17 mouse cellular contexts compared by ENCODE assay signal in the genomic region with DNA sequence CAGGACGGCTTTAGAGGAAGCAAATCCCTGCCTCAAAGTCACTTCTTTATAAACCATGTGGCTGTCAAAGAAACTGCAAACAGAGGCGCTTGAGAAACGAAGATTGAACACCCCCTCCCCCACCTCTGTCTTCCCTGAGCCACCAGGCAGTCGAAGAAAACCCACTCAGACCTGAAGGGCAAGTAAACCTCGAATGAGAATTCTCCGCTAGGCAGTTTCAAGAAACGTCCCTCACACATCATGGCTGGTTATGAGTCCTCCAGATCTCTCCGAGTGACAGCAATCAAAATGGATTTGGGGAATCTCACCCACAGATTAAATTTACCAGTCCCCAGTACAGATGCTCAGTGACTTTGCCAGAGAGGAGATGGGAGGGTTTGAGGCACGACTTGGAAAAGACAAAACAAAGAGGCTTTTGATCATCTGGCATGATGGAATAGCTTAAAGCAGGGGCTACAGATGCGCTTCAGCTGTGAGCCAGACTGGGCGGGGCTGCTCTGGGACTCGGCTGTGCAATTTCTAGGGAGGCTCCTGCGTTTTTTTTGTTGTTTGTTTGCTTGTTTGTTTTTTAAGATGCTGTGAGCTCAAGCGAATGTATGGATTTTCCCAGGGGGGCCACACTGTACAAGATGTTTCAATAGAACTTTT.
DNase-seq lines count a peak whose midpoint lies in the region; ATAC-seq lines count a peak whose summit lies in the region.
"Had no signal": no experiment of that assay in that cellular context is flagged by ENCODE, and none has a peak within 500 bp of the region (broad histone marks: within the 10 kb centered on the region; RNA-seq: fewer than 3 reads in every experiment).

No protein-coding gene starts in this region.

- H3K9me3 ChIP-seq in forebrain, embryonic 16.5 days (ENCODE audit: control insufficient read depth, low read length), result no peaks in the 10 kb centered on the region
- no peaks in the 10 kb centered on the region for H3K9me3 ChIP-seq in midbrain, embryonic 11.5 days (ENCODE audit: control insufficient read depth, low read length)
- H3K9me3 ChIP-seq: limb, embryonic 10.5 days had no signal

- H3K27me3 ChIP-seq in forebrain, embryonic 16.5 days (replicated peaks; ENCODE audit: control insufficient read depth, insufficient read depth, low read length), result no peaks in the 10 kb centered on the region
- no peaks in the 10 kb centered on the region for H3K27me3 ChIP-seq in midbrain, embryonic 11.5 days (ENCODE audit: control insufficient read depth, insufficient read depth, low read length)
- H3K27me3 ChIP-seq: CH12.LX, Patski had no signal

- peak; percentile 9 for DNase-seq in MN1 (ENCODE audit: low spot score)
- DNase-seq in brain, adult 2 months (ENCODE audit: low read depth, low spot score), result peak; percentile 61
- no peak for DNase-seq in midbrain, embryonic 11.5 days (ENCODE audit: low spot score, missing footprints)
- no peak for DNase-seq in right cerebral cortex, postnatal 14 days
- DNase-seq in spleen, postnatal 36 days (ENCODE audit: low spot score in 2 of 2), result no peak
- no peak for DNase-seq in layer of hippocampus, postnatal 14 days (ENCODE audit: low spot score in 2 of 2)
- DNase-seq: cerebellum, postnatal 14 days; heart, postnatal 10 days; kidney, adult 2 months had no signal

- no peak overlapping the region for H3K9ac ChIP-seq in forebrain, embryonic 16.5 days (replicated peaks; ENCODE audit: low read depth, low read length)
- H3K9ac ChIP-seq in midbrain, embryonic 11.5 days (ENCODE audit: low read length), result no peak overlapping the region
- H3K9ac ChIP-seq: liver, embryonic 14.5 days had no signal

- no peak overlapping the region for H3K27ac ChIP-seq in forebrain, embryonic 16.5 days (ENCODE audit: low read length)
- no peak overlapping the region for H3K27ac ChIP-seq in midbrain, embryonic 11.5 days (ENCODE audit: low read depth, low read length)
- H3K27ac ChIP-seq: layer of hippocampus, adult 2 months; limb, embryonic 10.5 days; liver, embryonic 14.5 days; stomach, postnatal 0 days had no signal

- H3K4me2 ChIP-seq in forebrain, embryonic 16.5 days (ENCODE audit: low read length), result no peak overlapping the region
- no peak overlapping the region for H3K4me2 ChIP-seq in midbrain, embryonic 11.5 days

- H3K36me3 ChIP-seq in forebrain, embryonic 16.5 days (ENCODE audit: control insufficient read depth, insufficient read depth), result no peaks in the 10 kb centered on the region
- no peaks in the 10 kb centered on the region for H3K36me3 ChIP-seq in midbrain, embryonic 11.5 days (ENCODE audit: control insufficient read depth, insufficient read depth, low read length)

- H3K4me3 ChIP-seq in forebrain, embryonic 16.5 days (replicated peaks; ENCODE audit: low read length), result no peak overlapping the region
- H3K4me3 ChIP-seq in midbrain, embryonic 11.5 days (ENCODE audit: low read depth, low read length), result no peak overlapping the region
- H3K4me3 ChIP-seq: layer of hippocampus, adult 2 months; limb, embryonic 10.5 days; myocyte had no signal

- 39% methylated on average over 14 of the region's 14 CpGs for WGBS in forebrain, embryonic 16.5 days
- 46% methylated on average over 14 of the region's 14 CpGs for WGBS in midbrain, embryonic 11.5 days

- ATAC-seq in forebrain, embryonic 16.5 days, result peak; percentile 83
- peak; percentile 27; the same call in 1 of the 2 replicates for ATAC-seq in midbrain, embryonic 11.5 days (ENCODE audit: low FRiP score)
- ATAC-seq: Patski had no signal

- peaks cover 3% of the 10 kb centered on the region; the same call in 1 of the 2 replicates for H3K4me1 ChIP-seq in forebrain, embryonic 16.5 days (replicated peaks; ENCODE audit: control insufficient read depth, insufficient read depth, low read length)
- H3K4me1 ChIP-seq in midbrain, embryonic 11.5 days (ENCODE audit: control insufficient read depth, insufficient read depth, low read length), result peaks cover 4% of the 10 kb centered on the region; the same call in 1 of the 2 replicates
- H3K4me1 ChIP-seq: limb, embryonic 10.5 days had no signal

Comparison
In these comparisons a context has a peak if more than half of its experiments do, and no peak if none do; other contexts are left out.
1. DNase-seq: peak in MN1 (single experiment) and brain, adult 2 months (single experiment); none in midbrain, embryonic 11.5 days (single experiment), right cerebral cortex, postnatal 14 days (single experiment), spleen, postnatal 36 days (0 of 2) and layer of hippocampus, postnatal 14 days (0 of 2).